Mouse (Mus musculus) inflammation-experienced regulatory T-cells, adult 6 months (primary cell): ENCODE results near the gene Inka1. TPM values are rescaled to one million over a fixed set of nuclear protein-coding genes. Genes with fewer than 3 reads are reported as not detected.

Experiments
- ATAC-seq: one replicate; pipeline ENCODE4 v1.8.0; 2017
- polyA plus RNA-seq, 3 experiments: library from polyadenylated mRNA; unstranded; fragments of 100-300 nt; shearing (Covaris generic); gene quantifications; one replicate each; pipeline ENCODE4 v1.2.1; 2017

Gene Inka1
- polyA plus RNA-seq, 3 experiments from 2014 or later, result 0.35 to 0.89 (median 0.82) TPM

GRCm38 (mm10) chr9:107983421-107983890 is 2.2 kb downstream of the Inka1 start:
- ATAC-seq, result no peak

GRCm38 (mm10) chr9:107982681-107983346 is 2.9 kb downstream of the Inka1 start, which contains the start of gene Gm20661:
Gene Gm20661, plus strand, starts transcription at chr9:107983058.
- no peak for ATAC-seq

- no peak for ATAC-seq
These were observed 3.7 kb downstream of the Inka1 start for GRCm38 (mm10) chr9:107981684-107982605.

- no peak for ATAC-seq
These were observed 6.9 kb downstream of the Inka1 start for GRCm38 (mm10) chr9:107978815-107979214.

- ATAC-seq, result peak; percentile 94
These were observed 10.0 kb downstream of the Inka1 start, which contains the start of gene Uba7 for GRCm38 (mm10) chr9:107975399-107976386. Gene Uba7, plus strand, starts transcription at chr9:107975505.

- no peak for ATAC-seq
These were observed 11.0 kb downstream of the Inka1 start for GRCm38 (mm10) chr9:107974491-107975171.

- ATAC-seq, result no peak
These were observed 13.8 kb downstream of the Inka1 start for GRCm38 (mm10) chr9:107971690-107972541.

GRCm38 (mm10) chr9:107970311-107970710 is 15.4 kb downstream of the Inka1 start:
- ATAC-seq, result no peak

- no peak for ATAC-seq
These were observed 17.1 kb downstream of the Inka1 start for GRCm38 (mm10) chr9:107968531-107968930.

GRCm38 (mm10) chr9:107967437-107967836 is 18.2 kb downstream of the Inka1 start:
- no peak for ATAC-seq

- ATAC-seq, result no peak
These were observed 19.0 kb downstream of the Inka1 start for GRCm38 (mm10) chr9:107966676-107967075.

GRCm38 (mm10) chr9:107964681-107965080 is 21.0 kb downstream of the Inka1 start:
- ATAC-seq, result no peak

GRCm38 (mm10) chr9:107963700-107964099 is 22.0 kb downstream of the Inka1 start:
- ATAC-seq, result peak; percentile 63

- no peak for ATAC-seq
These were observed 22.8 kb downstream of the Inka1 start for GRCm38 (mm10) chr9:107962916-107963315.

GRCm38 (mm10) chr9:107961881-107962280 is 23.8 kb downstream of the Inka1 start:
- no peak for ATAC-seq

GRCm38 (mm10) chr9:107961351-107961762 is 24.3 kb downstream of the Inka1 start:
- no peak for ATAC-seq

GRCm38 (mm10) chr9:107960928-107961327 is 24.8 kb downstream of the Inka1 start:
- ATAC-seq, result no peak

GRCm38 (mm10) chr9:107959896-107960295 is 25.8 kb downstream of the Inka1 start:
- no peak for ATAC-seq

- no peak for ATAC-seq
These were observed 28.5 kb downstream of the Inka1 start for GRCm38 (mm10) chr9:107957141-107957540.

- ATAC-seq, result no peak
These were observed 29.9 kb downstream of the Inka1 start for GRCm38 (mm10) chr9:107955613-107956289.
